Mouse (Mus musculus): Measurements from ENCODE around the gene Mageb4. TPM values are rescaled to one million over a fixed set of nuclear protein-coding genes. Genes with fewer than 3 reads are reported as not detected.
"Not testable (repeated sequence)": the region's sequence is repeated elsewhere in the genome, so short reads cannot be mapped to it uniquely, and the experiment has no call there.

The Mageb4 gene
- polyA plus RNA-seq (2016; fragmentation: Nextera tagmentation; extraction: Ambion mirVana): not detected in 2 replicates

DNA sequence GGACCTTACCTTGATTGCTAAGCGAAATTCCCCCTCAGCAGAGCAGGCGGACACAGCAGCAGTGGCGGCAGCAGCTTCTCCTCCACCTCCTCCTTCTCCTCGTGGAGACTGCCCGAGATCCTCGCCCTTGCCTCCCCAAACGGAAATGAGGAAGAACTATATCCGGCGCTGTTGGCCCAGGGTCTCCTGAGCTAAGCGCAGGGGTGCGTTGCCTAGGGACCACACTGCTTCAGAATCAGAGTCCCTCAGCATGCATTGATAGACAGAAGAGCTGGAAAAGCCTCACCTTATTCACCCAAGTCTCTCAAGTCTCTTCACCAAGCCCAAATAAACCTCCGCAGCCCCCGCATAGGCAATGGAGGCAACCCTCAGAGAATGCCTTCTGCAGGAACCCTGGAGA is at the start of gene Mageb4:
Mageb4 (minus strand) TSS at position 101 of the 400 bp plus-strand sequence.
- WGBS: no CpG with 5 or more reads among the region's 13 CpGs
- not testable (repeated sequence) for H3K27ac ChIP-seq (replicated peaks); H3K4me1 ChIP-seq; H3K4me3 ChIP-seq; H3K27me3 ChIP-seq (ENCODE audit: low read depth, poor library complexity, severe bottlenecking); DNase-seq (ENCODE audit: low spot score); H3K36me3 ChIP-seq; H3K9me3 ChIP-seq (replicated peaks)

DNA sequence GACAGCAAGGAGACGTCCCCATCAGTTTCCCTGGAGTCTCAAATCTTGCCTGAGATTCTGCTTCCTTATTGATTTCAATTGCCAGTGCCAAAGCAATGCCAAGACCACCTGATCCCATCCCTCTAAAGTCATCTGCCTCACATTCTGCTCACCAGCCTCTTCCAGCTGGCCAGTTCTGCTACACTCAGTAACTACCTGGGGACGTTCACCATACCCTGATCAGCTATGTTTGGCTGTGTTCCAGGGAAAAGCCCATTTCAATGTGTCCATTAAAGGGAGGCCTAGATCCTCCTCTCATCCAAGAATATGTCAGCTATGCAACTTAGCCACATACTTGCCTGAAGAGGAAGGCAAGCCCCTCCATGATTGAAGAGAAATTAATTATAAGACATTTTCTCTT is 20.3 kb downstream of the Mageb4 start:
- H3K27me3 ChIP-seq (ENCODE audit: low read depth, poor library complexity, severe bottlenecking); H3K4me1 ChIP-seq; DNase-seq (ENCODE audit: low spot score); H3K36me3 ChIP-seq; H3K27ac ChIP-seq (replicated peaks); H3K9me3 ChIP-seq (replicated peaks); H3K4me3 ChIP-seq: not testable (repeated sequence)
- 65% methylated on average over 1 of the region's 2 CpGs for WGBS

DNA sequence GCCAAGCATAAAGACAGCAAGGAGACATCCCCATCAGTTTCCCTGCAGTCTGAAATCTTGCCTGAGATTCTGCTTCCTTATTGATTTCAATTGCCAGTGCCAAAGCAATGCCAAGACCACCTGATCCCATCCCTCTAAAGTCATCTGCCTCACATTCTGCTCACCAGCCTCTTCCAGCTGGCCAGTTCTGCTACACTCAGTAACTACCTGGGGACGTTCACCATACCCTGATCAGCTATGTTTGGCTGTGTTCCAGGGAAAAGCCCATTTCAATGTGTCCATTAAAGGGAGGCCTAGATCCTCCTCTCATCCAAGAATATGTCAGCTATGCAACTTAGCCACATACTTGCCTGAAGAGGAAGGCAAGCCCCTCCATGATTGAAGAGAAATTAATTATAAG is 58.9 kb downstream of the Mageb4 start:
- not testable (repeated sequence) for H3K27me3 ChIP-seq (ENCODE audit: low read depth, poor library complexity, severe bottlenecking); DNase-seq (ENCODE audit: low spot score); H3K27ac ChIP-seq (replicated peaks); H3K4me1 ChIP-seq; H3K36me3 ChIP-seq; H3K4me3 ChIP-seq; H3K9me3 ChIP-seq (replicated peaks)
- no CpG with 5 or more reads among the region's 1 CpGs for WGBS

DNA sequence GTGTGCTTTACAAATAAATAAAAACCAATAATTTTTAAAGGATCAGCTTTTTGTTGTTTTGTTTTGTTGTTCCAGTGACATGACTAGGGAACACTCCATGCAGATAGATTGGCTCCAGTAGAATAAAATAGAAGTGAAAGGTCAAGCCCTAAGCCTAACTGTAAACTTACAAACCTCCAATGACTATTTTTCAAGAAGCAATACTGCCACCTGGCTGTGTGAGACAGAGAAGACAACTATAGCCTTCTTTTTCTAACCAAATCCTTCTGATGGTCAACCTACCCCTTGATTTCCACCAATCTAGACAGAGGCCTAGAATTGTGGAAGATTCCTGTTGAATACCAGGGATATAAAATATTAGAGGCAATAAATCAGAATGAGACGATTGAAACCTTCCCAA is 67.6 kb downstream of the Mageb4 start:
- 75% methylated on average over 1 of the region's 1 CpGs for WGBS

More for the DNA sequence above, 67.6 kb downstream of the Mageb4 start:
- Histone ChIP-seq H3K36me3 (no peaks in the 10 kb centered on the region), H3K4me3 (no peak overlapping the region), H3K4me1 (no peaks in the 10 kb centered on the region), H3K27me3 (ENCODE audit: low read depth, poor library complexity, severe bottlenecking) (no peaks in the 10 kb centered on the region), H3K9me3 (replicated peaks) (no peaks in the 10 kb centered on the region), H3K27ac (replicated peaks) (no peak overlapping the region)
- DNase-seq (ENCODE audit: low spot score): no peak

Other genes with a start within 250 kb of the Mageb4 start
- gene Nr0b1, start 113.3 kb downstream of the Mageb4 start, polyA plus RNA-seq (2016; fragmentation: Nextera tagmentation; extraction: Ambion mirVana): 4.1 and 5.2 TPM in 2 replicates

Data from midbrain, embryonic 10.5 days (tissue).